Mouse (Mus musculus) thymus, postnatal 14 days (tissue): ENCODE measurements around the gene Smox.

Experiments used
- DNase-seq: peaks from one replicate; pipeline ENCODE4 v3.0.0; 2021

The Smox gene

DNA sequence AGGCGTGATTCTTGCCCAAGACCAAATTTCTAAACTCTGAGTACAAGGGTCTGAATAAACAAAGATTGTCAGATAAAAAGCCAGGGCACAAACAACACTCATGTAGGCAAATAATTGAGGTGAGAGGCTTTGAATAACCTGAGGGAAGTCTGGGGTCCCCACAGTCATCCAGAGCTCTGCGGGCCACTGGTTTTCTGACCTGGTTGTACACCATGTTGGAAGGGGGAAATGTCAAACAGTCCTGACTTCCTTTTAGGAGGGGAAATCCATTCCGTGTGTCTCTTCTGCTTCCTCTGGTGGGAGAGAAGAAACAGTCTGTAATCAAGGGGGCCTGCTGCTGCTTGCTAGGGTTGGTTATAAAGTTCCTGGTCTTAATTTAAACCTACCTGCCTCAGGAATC is 5.2 kb upstream of the Smox start:
- no peak for DNase-seq

DNA sequence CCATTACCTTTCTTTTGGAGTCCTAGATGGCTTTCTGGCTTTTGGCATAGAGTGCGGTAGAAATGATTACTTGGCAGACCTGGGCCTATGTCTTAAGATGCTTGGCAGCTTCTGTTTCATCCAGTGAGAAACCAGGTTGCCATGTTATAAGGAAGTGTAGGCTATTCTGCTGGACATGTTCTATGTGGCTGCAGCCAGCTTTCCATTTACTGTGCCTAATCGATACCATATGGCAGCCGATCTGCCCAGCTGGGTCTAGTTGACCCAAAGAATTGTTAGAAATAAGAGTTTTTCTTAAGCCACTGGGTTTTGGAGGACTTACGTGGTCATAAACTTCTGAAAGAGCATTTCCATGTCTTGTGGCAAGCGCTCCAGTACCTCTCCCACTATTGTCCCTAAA is 4.0 kb upstream of the Smox start:
- DNase-seq: no peak

- no peak for DNase-seq
Observed at GRCm38 (mm10) chr2:131488261-131488660, 3.0 kb upstream of the Smox start.

GRCm38 (mm10) chr2:131488870-131489269 is 2.4 kb upstream of the Smox start:
- no peak for DNase-seq

DNA sequence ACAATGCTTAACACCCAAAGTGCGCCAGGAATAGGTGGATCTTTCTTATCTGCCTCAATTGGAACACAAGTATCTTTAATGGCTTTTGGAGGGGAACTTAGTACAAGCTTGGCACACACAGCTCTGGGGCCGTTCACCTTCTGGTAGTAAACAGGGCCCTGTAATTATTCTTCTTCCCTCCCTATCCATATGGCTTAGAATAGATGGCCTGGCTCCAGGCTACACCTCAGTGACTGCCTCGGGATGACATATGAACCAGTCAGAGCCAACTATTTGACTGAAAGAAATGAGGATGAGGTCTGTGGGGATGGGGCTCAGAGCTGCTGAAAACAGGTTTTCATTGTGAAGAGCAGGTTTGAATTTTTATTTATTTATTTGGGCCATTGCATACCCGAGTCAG is 1.7 kb upstream of the Smox start:
- DNase-seq: no peak

GRCm38 (mm10) chr2:131491707-131492595 is 655 bp downstream of the Smox start:
- peak; percentile 96 for DNase-seq

GRCm38 (mm10) chr2:131492596-131493139 is 1.4 kb downstream of the Smox start:
- DNase-seq: no peak

- no peak for DNase-seq
Observed at GRCm38 (mm10) chr2:131493446-131493845, 2.1 kb downstream of the Smox start.

GRCm38 (mm10) chr2:131495256-131495655 is 4.0 kb downstream of the Smox start:
- no peak for DNase-seq

- no peak for DNase-seq
Observed at GRCm38 (mm10) chr2:131496125-131496820, 5.0 kb downstream of the Smox start.

GRCm38 (mm10) chr2:131497224-131497856 is 6.0 kb downstream of the Smox start:
- no peak for DNase-seq

GRCm38 (mm10) chr2:131498219-131498618 is 6.9 kb downstream of the Smox start:
- DNase-seq: no peak

DNA sequence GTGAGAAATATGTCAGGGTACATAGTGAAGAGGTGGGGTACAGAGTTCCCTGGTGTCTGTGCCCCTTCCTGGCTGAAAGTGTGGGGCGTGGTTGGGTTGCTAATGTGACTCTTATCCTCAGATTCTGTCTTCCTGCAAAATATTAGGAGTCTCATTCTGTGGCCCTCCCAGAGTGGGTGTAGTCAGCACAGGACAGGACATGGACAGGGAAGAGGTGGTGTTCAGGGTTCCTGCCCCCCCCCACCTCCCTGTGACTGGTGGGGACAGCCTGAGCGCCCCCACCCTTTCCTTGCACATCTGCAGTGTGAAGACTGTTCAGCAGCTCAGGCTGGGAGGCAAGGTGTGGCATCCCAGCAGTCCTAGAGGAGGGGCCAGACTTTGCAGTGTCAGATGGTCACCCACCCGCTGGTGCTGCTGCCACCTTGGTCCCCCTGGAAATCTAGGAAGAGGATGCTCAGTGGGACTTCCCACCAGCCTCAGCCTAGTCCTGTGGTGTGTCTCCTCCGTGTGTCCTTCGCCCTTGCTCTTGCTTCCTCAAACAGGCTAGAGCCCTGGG is 8.1 kb downstream of the Smox start:
- no peak for DNase-seq

DNA sequence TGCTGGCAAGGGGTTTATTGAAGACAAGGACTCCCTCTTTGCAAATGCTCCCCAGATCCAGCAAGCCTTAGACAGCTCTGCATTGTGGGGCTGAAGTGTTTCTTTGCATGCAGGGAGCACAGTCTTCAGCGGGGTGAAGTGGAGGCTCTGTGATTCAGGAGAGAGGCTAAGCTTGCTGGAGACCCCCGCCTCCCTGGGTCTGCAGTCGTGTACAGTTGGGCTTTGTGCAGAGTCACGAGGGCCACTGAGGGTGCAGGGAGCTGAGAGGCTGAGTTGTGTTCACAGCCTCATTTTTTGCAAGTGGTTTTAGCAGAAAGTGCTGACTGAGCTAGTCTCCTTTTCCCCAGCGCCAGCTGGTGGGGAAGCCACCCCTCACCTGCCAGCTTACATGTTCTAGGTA is 10.6 kb downstream of the Smox start:
- DNase-seq: no peak

DNA sequence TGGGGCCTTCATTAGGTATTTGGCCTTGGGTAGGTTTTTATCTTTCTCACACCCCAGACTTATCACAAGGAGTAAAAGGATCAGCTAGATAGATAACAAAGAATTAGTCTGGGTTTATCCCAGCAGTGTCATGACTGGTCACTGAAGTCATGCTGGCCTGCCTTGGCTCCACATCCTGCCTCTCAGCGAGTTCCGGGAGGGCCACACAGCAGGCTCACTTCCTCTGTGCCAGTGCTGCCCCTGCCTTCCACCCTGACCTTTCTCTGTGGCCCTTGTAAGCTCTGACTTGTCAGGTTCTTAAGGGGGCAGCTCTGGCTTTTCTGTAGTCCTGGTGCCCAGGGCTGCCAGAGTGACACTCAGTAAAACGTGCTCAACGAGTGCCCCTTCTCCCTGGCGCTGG is 11.3 kb downstream of the Smox start:
- DNase-seq: no peak

DNA sequence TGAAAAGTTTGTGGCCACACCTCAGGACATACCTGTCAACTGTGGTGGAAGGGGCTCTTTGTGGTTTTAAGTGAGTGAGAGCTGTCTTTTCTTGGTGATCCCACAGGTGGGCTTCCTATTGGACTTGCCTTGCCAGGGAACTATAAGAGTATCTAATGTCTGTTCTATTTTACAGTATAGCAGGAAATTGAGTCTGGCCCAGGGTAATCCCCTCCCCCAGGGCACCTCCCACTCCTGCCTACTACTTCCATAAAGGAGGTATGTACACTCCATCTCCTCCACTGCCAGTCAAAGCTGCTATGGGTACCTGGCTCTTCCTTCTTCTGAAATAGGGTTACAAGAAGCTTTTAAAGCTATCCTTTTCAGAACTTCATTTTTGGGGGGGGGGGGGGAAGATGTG is 14.1 kb downstream of the Smox start:
- DNase-seq: no peak

DNA sequence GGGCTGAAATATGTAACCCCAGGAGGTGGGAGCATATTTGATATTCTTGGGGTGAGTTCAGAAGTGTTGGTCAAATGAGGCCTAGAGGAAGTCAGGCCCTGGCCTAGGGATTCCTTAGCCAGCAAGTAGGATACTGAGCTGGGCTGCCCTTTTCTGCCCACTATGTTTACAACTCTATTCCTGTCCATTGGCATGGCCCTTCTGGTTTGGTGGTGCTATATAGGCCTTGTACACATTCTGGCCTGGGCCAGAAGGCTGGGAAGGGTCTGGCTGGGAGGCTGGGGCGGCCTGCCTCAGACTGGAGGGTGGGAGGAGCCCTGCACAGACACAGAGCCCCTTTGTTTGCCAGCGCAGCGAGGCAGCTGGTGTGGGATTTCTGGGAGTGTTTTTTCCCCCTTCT is 15.1 kb downstream of the Smox start:
- no peak for DNase-seq

DNA sequence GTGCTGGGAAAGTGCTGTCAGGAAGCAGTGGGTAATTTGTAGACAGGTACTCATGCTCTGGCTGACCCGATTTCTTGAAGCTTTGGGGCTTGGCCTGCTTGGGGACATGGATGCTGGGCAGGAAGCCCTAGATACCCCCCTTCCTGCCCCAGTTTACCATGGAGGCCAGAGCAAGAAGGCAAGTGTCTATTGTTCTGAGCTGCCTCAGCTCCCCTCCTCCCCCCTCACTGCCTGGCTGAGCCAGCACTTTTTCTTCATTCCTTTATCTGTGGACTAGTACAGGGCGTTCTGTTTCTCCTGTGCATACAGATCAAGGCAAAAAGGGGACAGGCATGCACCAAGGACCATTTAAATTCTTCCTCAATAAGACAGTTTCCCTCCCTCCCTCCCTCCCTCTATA is 17.2 kb downstream of the Smox start:
- peak; percentile 17 for DNase-seq

DNA sequence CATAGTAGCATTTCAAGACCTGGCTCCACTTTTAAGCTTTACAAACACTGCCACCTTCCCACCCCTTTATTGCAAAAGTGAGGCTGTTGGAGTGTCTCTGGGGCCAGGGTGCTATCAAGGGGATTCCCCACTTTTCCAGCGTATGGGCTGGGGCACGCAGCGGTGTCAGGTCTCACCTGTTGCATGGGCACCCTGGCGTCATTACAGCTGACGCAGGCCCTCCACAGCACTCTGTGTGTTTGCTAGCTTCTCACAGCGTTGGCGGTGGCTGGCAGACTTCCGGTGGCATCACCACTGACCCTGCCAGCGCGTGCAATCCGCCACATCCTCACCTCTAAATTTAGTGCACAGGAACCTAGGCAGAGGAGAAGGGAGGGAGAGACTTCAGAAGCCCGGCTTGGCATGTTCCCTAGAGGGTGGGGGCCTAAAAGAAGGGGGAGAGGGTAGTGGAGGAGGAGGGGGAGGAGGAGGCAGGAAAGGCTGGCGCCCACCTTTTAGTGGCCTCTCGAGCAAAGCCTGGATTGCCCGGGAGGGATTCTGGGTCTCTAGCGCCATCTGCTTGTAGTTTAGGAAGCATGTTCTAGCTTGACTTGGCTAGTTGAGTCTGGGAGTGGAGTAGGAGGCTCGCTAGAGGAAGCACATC is 18.5 kb downstream of the Smox start:
- DNase-seq: peak; percentile 76

DNA sequence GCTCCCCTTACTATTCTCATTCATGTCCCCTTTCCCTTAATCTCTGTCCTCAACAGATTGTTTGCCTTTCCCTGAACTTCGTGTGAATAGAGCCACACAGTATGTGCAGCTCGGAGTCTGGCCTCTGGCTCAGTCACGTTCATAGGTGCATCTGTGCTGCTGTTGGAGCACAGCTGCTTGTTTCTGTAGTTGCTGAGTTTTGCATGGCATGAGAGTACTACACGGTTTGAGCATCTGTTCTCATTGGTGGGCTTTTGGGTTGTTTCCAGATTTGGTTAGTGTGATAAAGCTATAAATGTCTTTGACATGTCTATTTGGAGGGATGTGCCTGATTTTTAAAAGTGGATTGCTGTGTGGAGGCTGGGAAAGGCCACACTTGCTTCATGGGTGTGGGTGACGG is 19.2 kb downstream of the Smox start:
- no peak for DNase-seq

DNA sequence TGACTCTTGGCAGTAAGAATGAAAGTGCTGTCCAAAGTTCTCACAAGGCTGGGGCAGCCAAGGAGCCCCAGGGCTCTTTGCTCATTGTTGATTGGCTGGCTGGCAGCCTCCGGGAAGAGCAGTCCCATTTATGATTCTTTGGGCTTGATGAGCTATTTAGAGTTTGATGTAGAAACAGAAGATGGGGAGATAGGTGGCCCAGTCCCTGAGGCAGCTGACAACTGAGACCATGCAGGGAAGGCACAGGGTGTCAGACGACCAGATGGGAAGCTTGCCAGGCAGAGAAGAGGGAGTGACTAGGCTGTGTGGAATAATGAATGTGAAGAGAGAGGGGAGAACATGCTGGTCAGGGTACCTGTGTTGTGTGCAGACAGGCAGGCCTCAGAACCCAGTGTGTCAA is 22.2 kb downstream of the Smox start:
- DNase-seq: no peak

GRCm38 (mm10) chr2:131514055-131514621 is 22.8 kb downstream of the Smox start:
- no peak for DNase-seq
